Mouse (Mus musculus) liver, embryonic 13.5 days (tissue): ENCODE data around the gene Iqcf3. TPM values are rescaled to one million over a fixed set of nuclear protein-coding genes. Genes with fewer than 3 reads are reported as not detected.

Experiments used
- ATAC-seq: fragments of 200-750 bp; cut with Nextera tagmentation; 2 replicates; pipeline ENCODE4 v1.8.0; 2017; ENCODE audit warnings: low read depth, mild to moderate bottlenecking, moderate number of reproducible peaks, moderate library complexity
- DNase-seq: peaks from one replicate; pipeline ENCODE4 v3.0.0; 2022
- H3K27ac ChIP-seq: fragments of 300-500 bp; sonication (generic); 2 replicates; pipeline ENCODE4 v1.5.1; 2015; ENCODE audit warnings: moderate library complexity, mild to moderate bottlenecking, inconsistent platforms
- H3K27me3 ChIP-seq: fragments of 300-500 bp; sonication (generic); 2 replicates; pipeline ENCODE4 v1.6.1; 2015; ENCODE audit warnings: mild to moderate bottlenecking, inconsistent platforms
- H3K36me3 ChIP-seq: fragments of 300-500 bp; sonication (generic); 2 replicates; pipeline ENCODE4 v1.6.1; 2015; ENCODE audit warnings: mild to moderate bottlenecking, inconsistent platforms
- H3K4me1 ChIP-seq: fragments of 300-500 bp; sonication (generic); replicated peaks from 2 replicates; pipeline ENCODE4 v1.6.1; 2015; ENCODE audit warnings: inconsistent platforms
- H3K4me2 ChIP-seq: fragments of 300-500 bp; sonication (generic); 2 replicates; pipeline ENCODE4 v1.6.1; 2015; ENCODE audit warnings: inconsistent platforms, mild to moderate bottlenecking, moderate library complexity
- H3K4me3 ChIP-seq: fragments of 300-500 bp; sonication (generic); replicated peaks from 2 replicates; pipeline ENCODE4 v1.5.1; 2015; ENCODE audit warnings: mild to moderate bottlenecking, inconsistent platforms
- H3K9ac ChIP-seq: fragments of 300-500 bp; sonication (generic); 2 replicates; pipeline ENCODE4 v1.6.1; 2015; ENCODE audit warnings: mild to moderate bottlenecking, inconsistent platforms
- H3K9me3 ChIP-seq: fragments of 300-500 bp; sonication (generic); replicated peaks from 2 replicates; pipeline ENCODE4 v1.6.1; 2016; ENCODE audit warnings: inconsistent platforms
- WGBS: fragments of 180-500 bp; shearing (Covaris S2); methylation state at CpG from one replicate; pipeline ENCODE4 v1.1.7; 2015; ENCODE audit not compliant: insufficient replicate concordance; 5-methylcytosine and 5-hydroxymethylcytosine counted together
- polyA plus RNA-seq: library from polyadenylated mRNA; unstranded; fragments of >200 nt; fragmentation: Nextera tagmentation; extraction: Ambion mirVana; gene quantifications from 2 replicates; pipeline ENCODE4 v1.2.1, GENCODE M21; 2015

Iqcf3 gene
- polyA plus RNA-seq, 1 experiment from 2014 or later = not detected

GRCm38 (mm10) chr9:106478101-106478500, 83.3 kb downstream of the Iqcf3 start:
- peak overlapping the region; percentile 75 for H3K4me3 ChIP-seq
- peaks cover 51% of the 10 kb centered on the region for H3K4me1 ChIP-seq
- H3K9me3 ChIP-seq = no peaks in the 10 kb centered on the region
- peak overlapping the region; percentile 98 for H3K4me2 ChIP-seq
- H3K27me3 ChIP-seq = no peaks in the 10 kb centered on the region
- DNase-seq = no peak
- no peak for ATAC-seq
- H3K9ac ChIP-seq = peak overlapping the region; percentile 73
- H3K27ac ChIP-seq = no peak overlapping the region
- H3K36me3 ChIP-seq = peaks cover 33% of the 10 kb centered on the region
- 62% methylated on average over 9 of the region's 9 CpGs for WGBS

- Histone ChIP-seq H3K27me3 (no peaks in the 10 kb centered on the region), H3K4me1 (peaks cover 51% of the 10 kb centered on the region), H3K36me3 (peaks cover 29% of the 10 kb centered on the region), H3K4me3 (peak overlapping the region; percentile 75), H3K27ac (no peak overlapping the region), H3K9ac (peak overlapping the region; percentile 73), H3K4me2 (peak overlapping the region; percentile 98), H3K9me3 (no peaks in the 10 kb centered on the region)
- DNase-seq = no peak
- WGBS = under 1% methylated on average over 16 of the region's 16 CpGs
- no peak for ATAC-seq
These were observed 83.8 kb downstream of the Iqcf3 start for GRCm38 (mm10) chr9:106477649-106478048.

GRCm38 (mm10) chr9:106476924-106477484, 84.4 kb downstream of the Iqcf3 start, which contains the start of gene Parp3:
Gene Parp3 (minus strand): TSS chr9:106476949.
- 0% methylated on average over 41 of the region's 41 CpGs for WGBS
- Histone ChIP-seq H3K27me3 (no peaks in the 10 kb centered on the region), H3K4me2 (peak within 1 kb of the TSS; percentile 98), H3K4me1 (peaks cover 51% of the 10 kb centered on the region), H3K4me3 (peak within 1 kb of the TSS; percentile 75), H3K27ac (0 out of 2 replicates have a peak within 1 kb of the TSS, but pooled peaks have one; percentile 35), H3K9ac (peak within 1 kb of the TSS; percentile 73), H3K36me3 (peaks cover 25% of the 10 kb centered on the region), H3K9me3 (no peaks in the 10 kb centered on the region)
- ATAC-seq (peak; percentile 98), DNase-seq (peak; percentile 99)

GRCm38 (mm10) chr9:106476002-106476923, 85.2 kb downstream of the Iqcf3 start:
- 0 out of 2 replicates have a peak, but pooled peaks have one; percentile 1 for ATAC-seq
- Histone ChIP-seq H3K9ac (peak overlapping the region; percentile 15; the same call in 1 of the 2 replicates), H3K27me3 (no peaks in the 10 kb centered on the region), H3K4me3 (peak overlapping the region; percentile 9; the same call in 1 of the 2 replicates), H3K4me2 (peak overlapping the region; percentile 98), H3K36me3 (peaks cover 19% of the 10 kb centered on the region), H3K9me3 (no peaks in the 10 kb centered on the region), H3K4me1 (peaks cover 51% of the 10 kb centered on the region), H3K27ac (0 out of 2 replicates have a peak overlapping the region, but pooled peaks have one; percentile 35)
- DNase-seq = peak; percentile 20
- 17% methylated on average over 16 of the region's 16 CpGs for WGBS

- no peaks in the 10 kb centered on the region for H3K9me3 ChIP-seq
- peak within 1 kb of the TSS; percentile 15; the same call in 1 of the 2 replicates for H3K9ac ChIP-seq
- 0 out of 2 replicates have a peak within 1 kb of the TSS, but pooled peaks have one; percentile 35 for H3K27ac ChIP-seq
- WGBS = 73% methylated on average over 10 of the region's 10 CpGs
- H3K36me3 ChIP-seq = peaks cover 13% of the 10 kb centered on the region
- H3K4me3 ChIP-seq = peak within 1 kb of the TSS; percentile 9; the same call in 1 of the 2 replicates
- peak within 1 kb of the TSS; percentile 98 for H3K4me2 ChIP-seq
- DNase-seq (no peak), ATAC-seq (no peak)
- H3K4me1 ChIP-seq = peaks cover 51% of the 10 kb centered on the region
- H3K27me3 ChIP-seq = no peaks in the 10 kb centered on the region
These were observed 85.8 kb downstream of the Iqcf3 start, which contains the start of gene Rrp9 for GRCm38 (mm10) chr9:106475663-106476001. Gene Rrp9 (plus strand): TSS chr9:106475963.

GRCm38 (mm10) chr9:106475046-106475445, 86.4 kb downstream of the Iqcf3 start:
- WGBS = 67% methylated on average over 7 of the region's 7 CpGs
- no peaks in the 10 kb centered on the region for H3K27me3 ChIP-seq
- no peak overlapping the region for H3K27ac ChIP-seq
- H3K4me1 ChIP-seq = peaks cover 51% of the 10 kb centered on the region
- H3K36me3 ChIP-seq = peaks cover 7% of the 10 kb centered on the region
- H3K9me3 ChIP-seq = no peaks in the 10 kb centered on the region
- 0 out of 2 replicates have a peak overlapping the region, but pooled peaks have one; percentile 10 for H3K9ac ChIP-seq
- DNase-seq (peak; percentile 14), ATAC-seq (no peak)
- no peak overlapping the region for H3K4me3 ChIP-seq
- no peak overlapping the region for H3K4me2 ChIP-seq

- no peak overlapping the region for H3K27ac ChIP-seq
- peaks cover 56% of the 10 kb centered on the region for H3K4me1 ChIP-seq
- no peak overlapping the region for H3K4me2 ChIP-seq
- no peak overlapping the region for H3K4me3 ChIP-seq
- 0 out of 2 replicates have a peak overlapping the region, but pooled peaks have one; percentile 10 for H3K9ac ChIP-seq
- WGBS = 4% methylated on average over 6 of the region's 6 CpGs
- peak; percentile 61 for DNase-seq
- ATAC-seq = no peak
- H3K36me3 ChIP-seq = peaks cover under 1% of the 10 kb centered on the region; the same call in 1 of the 2 replicates
- no peaks in the 10 kb centered on the region for H3K27me3 ChIP-seq
- H3K9me3 ChIP-seq = no peaks in the 10 kb centered on the region
These were observed 87.0 kb downstream of the Iqcf3 start for GRCm38 (mm10) chr9:106474456-106474855.

- Histone ChIP-seq H3K27ac (no peak overlapping the region), H3K4me1 (peaks cover 49% of the 10 kb centered on the region), H3K9me3 (no peaks in the 10 kb centered on the region), H3K9ac (no peak overlapping the region), H3K4me3 (no peak overlapping the region), H3K4me2 (no peak overlapping the region), H3K36me3 (no peaks in the 10 kb centered on the region), H3K27me3 (no peaks in the 10 kb centered on the region)
- ATAC-seq (no peak), DNase-seq (peak; percentile 1)
- WGBS = 78% methylated on average over 5 of the region's 5 CpGs
These were observed 87.7 kb downstream of the Iqcf3 start for GRCm38 (mm10) chr9:106473753-106474105.

- Histone ChIP-seq H3K9ac (no peak overlapping the region), H3K4me3 (no peak overlapping the region), H3K9me3 (no peaks in the 10 kb centered on the region), H3K36me3 (no peaks in the 10 kb centered on the region), H3K27ac (no peak overlapping the region), H3K4me2 (no peak overlapping the region), H3K4me1 (peaks cover 44% of the 10 kb centered on the region), H3K27me3 (no peaks in the 10 kb centered on the region)
- 79% methylated on average over 16 of the region's 16 CpGs for WGBS
- DNase-seq = peak; percentile 0
- no peak for ATAC-seq
These were observed 88.2 kb downstream of the Iqcf3 start for GRCm38 (mm10) chr9:106473081-106473752.

- WGBS = 57% methylated on average over 4 of the region's 4 CpGs
- Histone ChIP-seq H3K4me3 (no peak overlapping the region), H3K36me3 (no peaks in the 10 kb centered on the region), H3K4me1 (peaks cover 35% of the 10 kb centered on the region), H3K4me2 (no peak overlapping the region), H3K9ac (no peak overlapping the region), H3K9me3 (no peaks in the 10 kb centered on the region), H3K27me3 (no peaks in the 10 kb centered on the region), H3K27ac (no peak overlapping the region)
- DNase-seq = no peak
- no peak for ATAC-seq
These were observed 89.1 kb downstream of the Iqcf3 start for GRCm38 (mm10) chr9:106472321-106472720.

- Histone ChIP-seq H3K4me2 (0 out of 2 replicates have a peak overlapping the region, but pooled peaks have one; percentile 13), H3K4me1 (peaks cover 33% of the 10 kb centered on the region), H3K4me3 (no peak overlapping the region), H3K27ac (no peak overlapping the region), H3K9ac (no peak overlapping the region), H3K9me3 (no peaks in the 10 kb centered on the region), H3K36me3 (no peaks in the 10 kb centered on the region), H3K27me3 (peaks cover 3% of the 10 kb centered on the region; the same call in 1 of the 2 replicates)
- DNase-seq (peak; percentile 1), ATAC-seq (no peak)
- WGBS = 42% methylated on average over 5 of the region's 5 CpGs
These were observed 89.5 kb downstream of the Iqcf3 start for GRCm38 (mm10) chr9:106471892-106472291.
